Comparison of ENCODE assay signal across 25 mouse cellular contexts in the genomic region with DNA sequence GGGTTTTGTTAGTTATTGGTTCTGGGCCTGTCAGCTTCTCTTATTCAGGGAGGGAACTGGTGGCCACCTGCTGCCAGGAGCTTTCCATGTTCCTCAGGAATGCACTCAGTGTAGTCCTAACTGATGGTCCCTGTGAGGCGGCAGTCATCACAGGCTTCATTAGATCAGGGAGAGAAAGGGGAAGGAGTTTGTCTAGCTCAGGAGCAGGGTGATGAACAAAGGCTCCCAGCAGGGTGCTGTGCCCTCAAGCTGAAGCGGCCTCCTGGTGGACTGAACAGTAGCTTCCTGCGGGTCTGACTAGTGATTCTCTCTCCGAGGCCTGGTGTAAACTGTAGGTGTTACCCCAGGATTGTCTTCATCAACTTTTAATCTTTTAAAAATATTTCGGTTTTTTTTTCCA. TPM values are rescaled to one million over a fixed set of nuclear protein-coding genes. Genes with fewer than 3 reads are reported as not detected.
DNase-seq lines count a peak whose midpoint lies in the region; TF ChIP-seq lines count a peak whose summit lies in the region.
"Had no signal": no experiment of that assay in that cellular context is flagged by ENCODE, and none has a peak within 500 bp of the region (broad histone marks: within the 10 kb centered on the region; RNA-seq: fewer than 3 reads in every experiment).

No protein-coding gene starts in this region.

- DNase-seq in layer of hippocampus, adult 2 months (ENCODE audit: low spot score in 2 of 2): no peak
- DNase-seq in layer of hippocampus, adult 18-20 months (ENCODE audit: low spot score in 2 of 2): no peak
- DNase-seq in ES-CJ7 (ENCODE audit: low read depth, low spot score): peak; percentile 37
- peak; percentile 90 for DNase-seq in ZHBTc4 (ENCODE audit: low read depth, low spot score)
- peak; percentile 45 for DNase-seq in retina, postnatal 1 day
- no peak for DNase-seq in right cerebral cortex, postnatal 10 days (ENCODE audit: low spot score in 2 of 2)
- no peak for DNase-seq in cerebellum, adult 9-10 months
- DNase-seq: adrenal gland, postnatal 10 days; adrenal gland, postnatal 36 days; cerebellum, adult 2 months; cerebellum, postnatal 10 days; cerebellum, postnatal 36 days; embryo, embryonic 11 days; gastrocnemius, postnatal 25 days; heart, adult 2 months; heart, postnatal 14 days had no signal

- no peak overlapping the region for H3K27ac ChIP-seq in layer of hippocampus, adult 2 months
- H3K27ac ChIP-seq: embryonic facial prominence, embryonic 10.5 days; embryonic facial prominence, embryonic 13.5 days; forebrain, embryonic 12.5 days; forebrain, embryonic 15.5 days; heart, adult 2 months; heart, embryonic 10.5 days; hindbrain, embryonic 12.5 days; hindbrain, embryonic 15.5 days had no signal

- no peak overlapping the region for H3K4me3 ChIP-seq in layer of hippocampus, adult 2 months
- H3K4me3 ChIP-seq: embryonic facial prominence, embryonic 10.5 days; embryonic facial prominence, embryonic 13.5 days; erythroblast, embryonic 14.5 days; forebrain, embryonic 12.5 days; forebrain, embryonic 15.5 days; heart, adult 2 months; heart, embryonic 10.5 days; heart, embryonic 13.5 days; hindbrain, embryonic 12.5 days; hindbrain, embryonic 15.5 days had no signal

- 0 out of 2 replicates have a peak, but pooled peaks have one; percentile 8 for TF ChIP-seq CTCF in layer of hippocampus, adult 2 months (conservative IDR thresholded peaks at IDR 0.05)

RNA-seq across cellular contexts. Expression of a gene that starts 53.0 kb away (rescaled TPM):
- total RNA-seq in layer of hippocampus, adult 2 months (2021): 10 to 100 TPM; 17.3 to 17.5 TPM
- 10 to 100 TPM; 19.1 to 20.1 TPM for total RNA-seq in layer of hippocampus, adult 18-20 months (2021)

Comparison
In these comparisons a context has a peak if more than half of its experiments do, and no peak if none do; other contexts are left out.
1. DNase-seq: peak in ES-CJ7 (single experiment), ZHBTc4 (single experiment) and retina, postnatal 1 day (single experiment); none in layer of hippocampus, adult 2 months (0 of 2), layer of hippocampus, adult 18-20 months (0 of 2), right cerebral cortex, postnatal 10 days (0 of 2) and cerebellum, adult 9-10 months (single experiment).